Mouse (Mus musculus) midbrain, embryonic 12.5 days (tissue): Measurements from ENCODE around the gene Tmem240. TPM values are rescaled to one million over a fixed set of nuclear protein-coding genes. Genes with fewer than 3 reads are reported as not detected.
A peak's percentile ranks its signal among the peaks of the same experiment; 100 is the strongest.

Experiments
- ATAC-seq: fragments of 200-750 bp; cut with Nextera tagmentation; 2 replicates; pipeline ENCODE4 v1.8.0; 2017; ENCODE audit warnings: low read depth, moderate TSS enrichment, moderate library complexity; ENCODE audit not compliant: low FRiP score
- H3K27ac ChIP-seq: fragments of 300-500 bp; sonication (generic); replicated peaks from 2 replicates; pipeline ENCODE4 v1.5.1; 2016; ENCODE audit warnings: mild to moderate bottlenecking
- H3K27me3 ChIP-seq: fragments of 300-500 bp; sonication (generic); 2 replicates; pipeline ENCODE4 v1.6.1; 2016; ENCODE audit warnings: mild to moderate bottlenecking
- H3K36me3 ChIP-seq: fragments of 300-500 bp; sonication (generic); 2 replicates; pipeline ENCODE4 v1.6.1; 2016
- H3K4me1 ChIP-seq: fragments of 300-500 bp; sonication (generic); 2 replicates; pipeline ENCODE4 v1.6.1; 2016
- H3K4me2 ChIP-seq: fragments of 300-500 bp; sonication (generic); replicated peaks from 2 replicates; pipeline ENCODE4 v1.6.1; 2016; ENCODE audit warnings: mild to moderate bottlenecking, moderate library complexity
- H3K4me3 ChIP-seq: fragments of 300-500 bp; sonication (generic); 2 replicates; pipeline ENCODE4 v1.5.1; 2016; ENCODE audit warnings: mild to moderate bottlenecking
- H3K9ac ChIP-seq: fragments of 300-500 bp; sonication (generic); replicated peaks from 2 replicates; pipeline ENCODE4 v1.6.1; 2016; ENCODE audit warnings: mild to moderate bottlenecking, moderate library complexity
- H3K9me3 ChIP-seq: fragments of 300-500 bp; sonication (generic); 2 replicates; pipeline ENCODE4 v1.6.1; 2016; ENCODE audit warnings: mild to moderate bottlenecking
- whole genome bisulfite sequencing: fragments of 180-500 bp; shearing (Covaris S2); methylation state at CpG from one replicate; pipeline ENCODE4 v1.1.7; 2016; 5-methylcytosine and 5-hydroxymethylcytosine counted together
- polyA plus RNA-seq: library from polyadenylated mRNA; unstranded; fragments of >200 nt; fragmentation: Nextera tagmentation; extraction: Ambion mirVana; gene quantifications from 2 replicates; pipeline ENCODE4 v1.2.1, GENCODE M21; 2016

Tmem240 gene
- polyA plus RNA-seq, 1 experiment from 2014 or later: 4.7 TPM

- no peaks in the 10 kb centered on the region for H3K27me3 ChIP-seq
- peak within 1 kb of the TSS; percentile 94 for H3K9ac ChIP-seq
- peak within 1 kb of the TSS; percentile 86 for H3K27ac ChIP-seq
- H3K36me3 ChIP-seq: no peaks in the 10 kb centered on the region
- peak within 1 kb of the TSS; percentile 98 for H3K4me3 ChIP-seq
- ATAC-seq: peak; percentile 96
- H3K9me3 ChIP-seq: no peaks in the 10 kb centered on the region
- H3K4me1 ChIP-seq: peaks cover 11% of the 10 kb centered on the region
- peak within 1 kb of the TSS; percentile 84 for H3K4me2 ChIP-seq
- under 1% methylated on average over 83 of the region's 83 CpGs for WGBS
Observed at GRCm38 (mm10) chr4:155704721-155705591, 29.6 kb upstream of the Tmem240 start, which contains the start of gene Ssu72. TSS of gene Ssu72 (plus strand) at chr4:155704800.

- Histone ChIP-seq H3K27me3 (no peaks in the 10 kb centered on the region), H3K4me3 (peak overlapping the region; percentile 98), H3K27ac (peak overlapping the region; percentile 86), H3K9me3 (no peaks in the 10 kb centered on the region), H3K4me1 (peaks cover 15% of the 10 kb centered on the region), H3K4me2 (peak overlapping the region; percentile 84), H3K9ac (peak overlapping the region; percentile 94), H3K36me3 (no peaks in the 10 kb centered on the region)
- ATAC-seq: no peak
- WGBS: under 1% methylated on average over 19 of the region's 19 CpGs
Observed at GRCm38 (mm10) chr4:155705592-155705929, 29.0 kb upstream of the Tmem240 start.

DNA sequence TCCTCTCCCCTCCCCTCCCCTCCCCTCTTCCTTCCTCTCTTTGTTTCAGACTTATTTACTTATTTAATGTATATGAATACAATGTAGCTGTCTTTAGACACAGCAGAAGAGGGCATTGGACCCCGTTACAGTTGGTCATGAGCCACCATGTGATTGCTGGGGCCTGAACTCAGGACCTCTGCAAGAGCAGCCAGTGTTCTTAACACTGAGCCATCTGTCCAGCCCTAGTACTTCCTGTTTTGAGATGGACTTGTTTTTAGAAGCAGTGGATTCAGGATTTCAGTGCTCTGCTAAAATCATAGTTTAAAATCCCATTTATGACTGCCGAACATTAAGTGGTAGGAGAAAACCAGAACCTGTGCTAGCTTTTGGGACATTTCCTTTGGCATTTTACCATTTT, 26.0 kb upstream of the Tmem240 start:
- Histone ChIP-seq H3K4me1 (peaks cover 16% of the 10 kb centered on the region), H3K4me3 (no peak overlapping the region), H3K9me3 (no peaks in the 10 kb centered on the region), H3K27ac (no peak overlapping the region), H3K27me3 (no peaks in the 10 kb centered on the region), H3K36me3 (no peaks in the 10 kb centered on the region; the same call in 1 of the 2 replicates), H3K4me2 (no peak overlapping the region), H3K9ac (no peak overlapping the region)
- WGBS: 78% methylated on average over 2 of the region's 2 CpGs
- ATAC-seq: no peak

GRCm38 (mm10) chr4:155708988-155709387, 25.6 kb upstream of the Tmem240 start:
- no peak for ATAC-seq
- no peaks in the 10 kb centered on the region for H3K27me3 ChIP-seq

GRCm38 (mm10) chr4:155710521-155711252, 23.9 kb upstream of the Tmem240 start:
- no peaks in the 10 kb centered on the region for H3K9me3 ChIP-seq
- H3K4me3 ChIP-seq: no peak overlapping the region
- H3K27ac ChIP-seq: no peak overlapping the region
- H3K27me3 ChIP-seq: no peaks in the 10 kb centered on the region
- H3K9ac ChIP-seq: no peak overlapping the region
- H3K36me3 ChIP-seq: peaks cover 5% of the 10 kb centered on the region
- WGBS: 63% methylated on average over 6 of the region's 6 CpGs
- no peak overlapping the region for H3K4me2 ChIP-seq
- peaks cover 12% of the 10 kb centered on the region for H3K4me1 ChIP-seq
- ATAC-seq: no peak

More at GRCm38 (mm10) chr4:155708988-155709387, 25.6 kb upstream of the Tmem240 start:
- Histone ChIP-seq H3K4me2 (no peak overlapping the region), H3K9ac (no peak overlapping the region), H3K27ac (no peak overlapping the region), H3K4me3 (no peak overlapping the region), H3K36me3 (no peaks in the 10 kb centered on the region; the same call in 1 of the 2 replicates), H3K9me3 (no peaks in the 10 kb centered on the region), H3K4me1 (peaks cover 16% of the 10 kb centered on the region)

GRCm38 (mm10) chr4:155721668-155722083, 12.9 kb upstream of the Tmem240 start:
- ATAC-seq: no peak
- Histone ChIP-seq H3K4me3 (no peak overlapping the region), H3K4me1 (no peaks in the 10 kb centered on the region), H3K9ac (no peak overlapping the region), H3K36me3 (peaks cover 12% of the 10 kb centered on the region), H3K27me3 (no peaks in the 10 kb centered on the region), H3K9me3 (no peaks in the 10 kb centered on the region), H3K27ac (no peak overlapping the region), H3K4me2 (no peak overlapping the region)
- 66% methylated on average over 4 of the region's 4 CpGs for WGBS

DNA sequence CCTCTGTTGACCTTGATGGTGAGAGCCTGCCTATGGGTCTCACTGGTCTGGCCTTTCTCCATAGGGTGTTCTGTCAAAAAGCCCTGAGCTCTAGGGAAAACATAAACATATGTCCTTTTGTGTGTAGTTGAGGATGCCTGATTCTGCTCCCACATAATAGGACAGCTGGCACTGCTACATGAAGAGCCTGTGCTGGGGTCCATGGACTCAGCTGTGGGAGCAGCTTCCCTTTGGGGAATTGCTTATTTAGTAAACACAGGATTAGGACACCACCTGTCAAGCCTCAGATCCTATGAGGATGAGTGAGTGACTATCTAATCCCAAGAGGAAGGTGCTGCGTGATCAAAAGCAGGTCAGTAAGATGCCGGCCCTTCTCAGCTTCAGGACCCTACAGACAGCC, 6.6 kb upstream of the Tmem240 start:
- Histone ChIP-seq H3K4me1 (no peaks in the 10 kb centered on the region; the same call in 1 of the 2 replicates), H3K4me2 (no peak overlapping the region), H3K9ac (no peak overlapping the region), H3K4me3 (no peak overlapping the region), H3K27ac (peak overlapping the region; percentile 50; the same call in 1 of the 2 replicates), H3K9me3 (no peaks in the 10 kb centered on the region), H3K36me3 (peaks cover 14% of the 10 kb centered on the region), H3K27me3 (no peaks in the 10 kb centered on the region)
- 68% methylated on average over 2 of the region's 2 CpGs for WGBS
- ATAC-seq: no peak

DNA sequence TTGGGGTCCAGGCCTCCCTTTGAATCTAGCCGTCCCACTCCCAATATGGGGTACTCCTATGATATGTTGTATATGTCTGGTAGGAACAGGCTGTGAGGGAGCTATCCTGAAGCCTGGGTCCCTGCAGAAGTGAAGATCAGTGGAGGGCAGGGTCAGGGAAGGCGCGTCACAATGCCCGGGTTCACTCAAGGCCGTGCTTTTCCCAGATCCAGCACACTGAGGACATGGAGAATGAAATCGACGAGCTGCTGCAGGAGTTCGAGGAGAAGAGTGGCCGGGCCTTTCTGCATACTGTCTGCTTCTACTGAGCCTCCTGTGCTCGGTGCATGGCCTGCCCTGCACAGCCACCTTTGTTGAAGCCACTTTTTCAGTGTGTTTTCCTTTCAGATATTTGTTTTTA, 1.3 kb upstream of the Tmem240 start:
- Histone ChIP-seq H3K27ac (no peak overlapping the region), H3K36me3 (peaks cover 29% of the 10 kb centered on the region), H3K9ac (no peak overlapping the region), H3K4me3 (no peak overlapping the region), H3K9me3 (no peaks in the 10 kb centered on the region), H3K4me2 (no peak overlapping the region), H3K27me3 (no peaks in the 10 kb centered on the region), H3K4me1 (peaks cover 24% of the 10 kb centered on the region)
- ATAC-seq: no peak
- WGBS: 86% methylated on average over 10 of the region's 10 CpGs

DNA sequence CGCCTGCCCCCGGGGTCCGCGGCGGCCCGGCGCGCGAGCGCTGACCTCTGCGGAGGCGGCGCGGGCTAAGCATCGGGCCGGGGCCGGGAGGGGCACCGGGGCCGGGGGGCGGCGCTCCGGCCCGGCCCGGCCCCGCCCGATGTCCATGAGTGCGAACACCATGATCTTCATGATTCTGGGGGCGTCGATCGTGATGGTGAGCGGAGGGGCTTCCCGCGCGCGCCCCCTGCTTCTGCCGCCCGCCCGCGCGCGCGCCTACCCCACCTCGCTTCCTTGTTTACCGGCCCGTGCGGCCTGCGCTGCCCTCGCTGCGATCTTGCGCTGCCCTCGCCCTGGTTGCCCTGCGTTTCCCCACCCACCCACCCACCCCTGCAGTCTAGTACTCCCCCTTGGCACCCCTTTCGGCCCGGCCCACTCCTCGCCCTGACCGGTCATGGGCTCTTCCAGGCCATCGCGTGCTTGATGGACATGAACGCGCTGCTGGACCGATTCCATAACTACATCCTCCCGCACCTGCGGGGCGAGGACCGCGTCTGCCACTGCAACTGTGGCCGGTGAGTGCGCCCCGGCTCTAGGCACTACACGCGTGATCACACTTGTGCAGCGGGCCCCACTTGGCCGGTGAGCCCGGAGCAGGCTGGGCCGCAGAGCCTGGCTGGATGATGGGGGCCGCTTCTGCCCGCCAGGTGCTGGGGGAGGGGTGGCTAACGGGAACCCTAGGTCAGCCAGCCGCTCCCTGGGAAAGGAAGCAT, 527 bp downstream of the Tmem240 start:
- Histone ChIP-seq H3K27ac (peak overlapping the region; percentile 94), H3K27me3 (no peaks in the 10 kb centered on the region), H3K4me1 (peaks cover 24% of the 10 kb centered on the region), H3K36me3 (peaks cover 40% of the 10 kb centered on the region), H3K9me3 (no peaks in the 10 kb centered on the region), H3K4me3 (peak overlapping the region; percentile 89), H3K9ac (peak overlapping the region; percentile 91), H3K4me2 (peak overlapping the region; percentile 95)
- ATAC-seq: peak; percentile 69
- WGBS: under 1% methylated on average over 36 of the region's 79 CpGs

DNA sequence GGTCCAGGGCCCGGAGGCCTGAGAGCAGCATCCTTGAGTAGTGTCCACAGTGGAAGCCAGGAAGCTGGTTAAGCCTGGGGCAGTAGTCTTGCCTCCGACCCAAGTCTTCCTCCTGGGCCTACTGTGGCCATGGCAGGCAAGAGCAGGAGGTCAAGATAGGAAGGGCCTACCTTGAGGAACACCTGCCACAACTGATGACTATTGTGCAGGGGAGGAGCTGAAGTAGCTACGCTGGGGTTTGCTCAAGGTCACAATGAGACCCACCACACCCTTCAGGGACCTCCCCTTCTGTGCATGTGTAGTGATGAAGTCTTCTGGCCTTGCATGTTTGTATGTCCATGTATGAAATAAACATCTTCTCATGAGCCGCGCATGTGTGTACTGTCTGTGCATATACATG, 1.2 kb downstream of the Tmem240 start:
- H3K4me2 ChIP-seq: peak overlapping the region; percentile 95
- H3K36me3 ChIP-seq: peaks cover 46% of the 10 kb centered on the region
- WGBS: 69% methylated on average over 5 of the region's 5 CpGs
- no peaks in the 10 kb centered on the region for H3K27me3 ChIP-seq
- peak overlapping the region; percentile 94 for H3K27ac ChIP-seq
- no peak for ATAC-seq
- H3K4me1 ChIP-seq: peaks cover 24% of the 10 kb centered on the region
- H3K9ac ChIP-seq: peak overlapping the region; percentile 91
- no peaks in the 10 kb centered on the region for H3K9me3 ChIP-seq
- H3K4me3 ChIP-seq: peak overlapping the region; percentile 89

DNA sequence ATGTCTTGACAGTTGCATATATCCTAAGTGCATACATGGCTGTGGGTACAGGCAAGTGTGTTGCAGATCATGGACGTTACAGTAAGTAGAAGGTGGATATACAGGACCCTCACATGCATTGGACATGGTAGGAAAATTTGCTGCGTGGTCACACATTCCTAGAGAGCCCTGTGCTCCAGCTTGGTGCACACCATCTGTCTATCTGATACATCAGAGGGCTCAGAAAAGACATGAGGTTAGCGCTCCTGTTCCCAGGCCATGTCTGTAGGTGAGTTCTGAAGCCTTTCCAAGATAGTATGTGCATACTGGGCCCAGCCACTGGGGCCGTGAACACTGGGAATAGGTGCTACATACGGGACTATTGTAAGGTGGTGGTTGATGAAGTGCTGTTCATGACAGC, 1.8 kb downstream of the Tmem240 start:
- peaks cover 50% of the 10 kb centered on the region for H3K36me3 ChIP-seq
- 95% methylated on average over 5 of the region's 5 CpGs for WGBS
- no peak overlapping the region for H3K27ac ChIP-seq
- H3K4me2 ChIP-seq: peak overlapping the region; percentile 95
- ATAC-seq: no peak
- H3K9ac ChIP-seq: no peak overlapping the region
- H3K9me3 ChIP-seq: no peaks in the 10 kb centered on the region
- no peaks in the 10 kb centered on the region for H3K27me3 ChIP-seq
- peaks cover 24% of the 10 kb centered on the region for H3K4me1 ChIP-seq
- H3K4me3 ChIP-seq: peak overlapping the region; percentile 89
